Mouse (Mus musculus) left cerebral cortex, adult 2 months (tissue): ENCODE measurements around the gene Lum. TPM values are rescaled to one million over a fixed set of nuclear protein-coding genes. Genes with fewer than 3 reads are reported as not detected.

Experiments used
- DNase-seq, 2 experiments: peaks; one replicate each; pipeline ENCODE4 v3.0.0; 2021 to 2022; ENCODE audit warnings: low spot score in 2 of 2, mixed read lengths in 1 of 2; ENCODE audit errors: extremely low spot score in 1 of 2
- H3K27ac ChIP-seq: fragments of 200-600 bp; 2 replicates; pipeline ENCODE4 v1.8.1; 2022
- H3K4me3 ChIP-seq: fragments of 200-600 bp; 2 replicates; pipeline ENCODE4 v1.8.1; 2022
- CTCF ChIP-seq: fragments of 200-600 bp; IDR thresholded peaks from 2 replicates; pipeline ENCODE4 v1.8.1; 2022; ENCODE audit warnings: antibody characterized with exemption, mild to moderate bottlenecking, moderate library complexity
- intact Hi-C: fragments of 180-260 bp; cut with DNase I; formaldehyde crosslinking; loops from one replicate; pipeline ENCODE4 v1.15.1; 2025
- total RNA-seq, 2 experiments: library from RNA; stranded (reverse); gene quantifications; 2 replicates each; pipeline ENCODE4 v1.2.3; 2021

Lum gene
- total RNA-seq, 2 experiments from 2014 or later, result 1.8 TPM

DNA sequence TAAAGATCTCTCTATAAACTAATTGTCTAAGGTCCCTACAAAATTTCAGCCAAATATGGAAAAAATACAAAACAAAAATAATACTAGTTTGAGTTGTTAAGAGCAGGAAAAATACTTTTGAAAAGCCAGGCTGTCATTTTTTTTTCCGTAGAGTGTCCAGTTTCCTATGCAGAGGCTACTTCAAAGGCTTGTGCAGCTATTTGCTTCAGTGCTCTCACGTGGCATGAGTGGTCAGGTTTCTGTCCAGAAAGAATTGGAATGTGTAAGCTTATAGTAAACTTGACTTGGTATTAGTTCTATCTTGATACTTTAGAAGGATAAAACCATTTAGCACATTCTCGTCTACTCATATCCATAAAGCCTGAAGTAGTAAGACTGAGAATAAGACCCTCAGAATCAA lies 26.8 kb downstream of the Lum start:
- TF ChIP-seq CTCF, result no peak
- intact Hi-C loops, result no loop called here
- no peak for DNase-seq
- H3K4me3 ChIP-seq, result no peak overlapping the region
- no peak overlapping the region for H3K27ac ChIP-seq

- intact Hi-C loops, result no loop called here
- no peak for TF ChIP-seq CTCF
Measured at GRCm38 (mm10) chr10:97595680-97596079, 30.8 kb downstream of the Lum start.

DNA sequence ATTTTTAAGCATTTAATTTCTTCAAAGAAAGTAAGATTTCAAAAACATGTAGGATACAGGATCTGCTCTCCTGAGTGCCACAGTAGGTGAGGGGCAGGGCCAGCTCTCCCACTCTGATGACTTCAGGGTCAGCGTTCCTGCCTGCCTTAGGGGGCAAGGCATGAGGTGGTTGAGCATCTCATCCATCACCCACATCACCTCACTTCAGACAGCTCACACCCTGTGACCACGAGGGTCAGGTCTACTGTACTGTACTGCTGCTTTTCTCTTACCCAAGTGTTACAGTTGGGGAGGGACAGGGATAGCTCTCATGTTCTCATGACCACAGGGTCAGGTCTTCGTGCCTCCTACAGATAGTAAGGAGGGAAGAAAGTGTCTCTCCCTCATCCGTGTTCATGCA lies 36.8 kb downstream of the Lum start:
- TF ChIP-seq CTCF, result no peak
- intact Hi-C loops, result no loop called here
- H3K4me3 ChIP-seq, result no peak overlapping the region
- DNase-seq, result no peak
- no peak overlapping the region for H3K27ac ChIP-seq

More at GRCm38 (mm10) chr10:97595680-97596079, 30.8 kb downstream of the Lum start:
- DNase-seq, result no peak
- no peak overlapping the region for H3K27ac ChIP-seq
- no peak overlapping the region for H3K4me3 ChIP-seq

- intact Hi-C loops, result no loop called here
- no peak overlapping the region for H3K27ac ChIP-seq
Measured at GRCm38 (mm10) chr10:97603256-97603655, 38.3 kb downstream of the Lum start.

DNA sequence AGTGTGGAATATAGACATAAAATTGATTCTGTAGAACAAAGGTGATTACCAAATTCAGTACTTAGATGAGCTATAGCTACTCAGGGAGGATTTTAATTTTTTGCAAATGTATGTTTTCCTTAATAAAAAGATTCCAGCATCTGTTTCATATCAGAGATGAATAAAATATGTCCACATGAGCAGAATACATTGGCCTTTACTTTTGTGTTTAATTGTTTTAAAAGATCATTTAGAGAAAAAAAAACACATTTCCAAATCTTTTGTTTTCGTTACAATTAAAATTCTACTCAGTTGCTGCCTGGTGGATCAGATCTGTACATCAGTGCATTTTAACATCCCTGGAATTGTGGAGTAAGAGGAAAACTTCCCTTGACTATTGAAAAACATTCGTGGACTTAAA lies 41.7 kb downstream of the Lum start, which contains the start of gene Kera:
Gene Kera, plus strand, starts transcription at position 301 of the 400 bp plus-strand sequence.
- intact Hi-C loops, result no loop called here
- H3K4me3 ChIP-seq, result no peak within 1 kb of the TSS
- no peak within 1 kb of the TSS for H3K27ac ChIP-seq
- DNase-seq, result no peak
- no peak for TF ChIP-seq CTCF

More at GRCm38 (mm10) chr10:97603256-97603655, 38.3 kb downstream of the Lum start:
- H3K4me3 ChIP-seq, result no peak overlapping the region
- TF ChIP-seq CTCF, result no peak
- DNase-seq, result no peak

Other genes starting within 250 kb of the Lum start
- gene Dcn, start 85.5 kb upstream of the Lum start, total RNA-seq, result 10 to 100 TPM; 22.5 to 25.0 TPM
- not detected for gene Kera, start 41.8 kb downstream of the Lum start, total RNA-seq
- gene Epyc, start 78.9 kb downstream of the Lum start, total RNA-seq, result under 1 TPM in 1 of 2 experiments, not detected in 1; 0.14 TPM
- gene Ccer1, start 127.9 kb downstream of the Lum start, total RNA-seq, result not detected
- gene C030005K15Rik, start 161.6 kb downstream of the Lum start, total RNA-seq, result under 1 TPM; 0.29 to 0.30 TPM